Mouse (Mus musculus) midbrain, embryonic 10.5 days (tissue): ENCODE measurements around the gene Irgm1. TPM values are rescaled to one million over a fixed set of nuclear protein-coding genes. Genes with fewer than 3 reads are reported as not detected.
"Not testable (repeated sequence)": the region's sequence is repeated elsewhere in the genome, so short reads cannot be mapped to it uniquely, and the experiment has no call there.

ENCODE experiments used
- DNase-seq: peaks from one replicate; pipeline ENCODE4 v3.0.0-alpha.2; 2017; ENCODE audit warnings: low spot score
- H3K27ac ChIP-seq: fragments of 300-500 bp; sonication (generic); replicated peaks from 2 replicates; pipeline ENCODE4 v1.5.1; 2016; ENCODE audit warnings: mild to moderate bottlenecking
- H3K27me3 ChIP-seq: fragments of 300-500 bp; sonication (generic); 2 replicates; pipeline ENCODE4 v1.6.1; 2016; ENCODE audit warnings: low read depth, mild to moderate bottlenecking; ENCODE audit not compliant: poor library complexity, severe bottlenecking
- H3K36me3 ChIP-seq: fragments of 300-500 bp; sonication (generic); 2 replicates; pipeline ENCODE4 v1.6.1; 2016; ENCODE audit warnings: mild to moderate bottlenecking, moderate library complexity
- H3K4me1 ChIP-seq: fragments of 300-500 bp; sonication (generic); 2 replicates; pipeline ENCODE4 v1.6.1; 2016
- H3K4me3 ChIP-seq: fragments of 300-500 bp; sonication (generic); 2 replicates; pipeline ENCODE4 v1.5.1; 2016; ENCODE audit warnings: mild to moderate bottlenecking, moderate library complexity
- H3K9me3 ChIP-seq: fragments of 300-500 bp; sonication (generic); replicated peaks from 2 replicates; pipeline ENCODE4 v1.6.1; 2016; ENCODE audit warnings: mild to moderate bottlenecking
- WGBS: fragments of 180-500 bp; shearing (Covaris S2); methylation state at CpG from one replicate; pipeline ENCODE4 v1.1.7; 2016; 5-methylcytosine and 5-hydroxymethylcytosine counted together
- polyA plus RNA-seq: library from polyadenylated mRNA; unstranded; fragments of >200 nt; fragmentation: Nextera tagmentation; extraction: Ambion mirVana; gene quantifications from 2 replicates; pipeline ENCODE4 v1.2.1, GENCODE M21; 2016

Gene Irgm1
- polyA plus RNA-seq, 1 experiment from 2014 or later, result 1.2 TPM

- H3K4me1 ChIP-seq, result peaks cover 23% of the 10 kb centered on the region
- H3K4me3 ChIP-seq, result peak overlapping the region; percentile 53
- no peak overlapping the region for H3K27ac ChIP-seq
- peak; percentile 73 for DNase-seq
- H3K27me3 ChIP-seq, result peaks cover 28% of the 10 kb centered on the region
- under 1% methylated on average over 15 of the region's 15 CpGs for WGBS
- no peaks in the 10 kb centered on the region for H3K36me3 ChIP-seq
- peaks cover 5% of the 10 kb centered on the region; the same call in 1 of the 2 replicates for H3K9me3 ChIP-seq
Observed at GRCm38 (mm10) chr11:48823536-48823972, 47.9 kb downstream of the Irgm1 start.

GRCm38 (mm10) chr11:48822768-48823512, 48.5 kb downstream of the Irgm1 start:
- Histone ChIP-seq H3K36me3 (no peaks in the 10 kb centered on the region), H3K4me3 (peak overlapping the region; percentile 53), H3K27ac (no peak overlapping the region), H3K9me3 (peaks cover 4% of the 10 kb centered on the region; the same call in 1 of the 2 replicates), H3K4me1 (peaks cover 23% of the 10 kb centered on the region), H3K27me3 (peaks cover 24% of the 10 kb centered on the region)
- WGBS, result 35% methylated on average over 14 of the region's 14 CpGs
- no peak for DNase-seq

GRCm38 (mm10) chr11:48821299-48821698, 50.2 kb downstream of the Irgm1 start:
- WGBS, result 88% methylated on average over 14 of the region's 14 CpGs
- H3K27ac ChIP-seq, DNase-seq, H3K9me3 ChIP-seq, H3K4me3 ChIP-seq, H3K36me3 ChIP-seq: not testable (repeated sequence)
- peaks cover 20% of the 10 kb centered on the region for H3K4me1 ChIP-seq
- peaks cover 17% of the 10 kb centered on the region for H3K27me3 ChIP-seq

GRCm38 (mm10) chr11:48820308-48820674, 51.2 kb downstream of the Irgm1 start:
- peaks cover 6% of the 10 kb centered on the region for H3K36me3 ChIP-seq
- H3K4me1 ChIP-seq, result peaks cover 30% of the 10 kb centered on the region
- H3K27ac ChIP-seq, result no peak overlapping the region
- no peak overlapping the region for H3K4me3 ChIP-seq
- H3K9me3 ChIP-seq, result no peaks in the 10 kb centered on the region
- H3K27me3 ChIP-seq, result peaks cover 17% of the 10 kb centered on the region
- no peak for DNase-seq

GRCm38 (mm10) chr11:48819614-48820307, 51.7 kb downstream of the Irgm1 start:
- Histone ChIP-seq H3K4me1 (peaks cover 36% of the 10 kb centered on the region), H3K9me3 (no peaks in the 10 kb centered on the region), H3K4me3 (no peak overlapping the region), H3K27ac (no peak overlapping the region), H3K27me3 (peaks cover 12% of the 10 kb centered on the region), H3K36me3 (peaks cover 9% of the 10 kb centered on the region)
- WGBS, result 80% methylated on average over 7 of the region's 7 CpGs
- DNase-seq, result no peak

- DNase-seq, result peak; percentile 81
- peak overlapping the region; percentile 93 for H3K4me3 ChIP-seq
- 2% methylated on average over 16 of the region's 16 CpGs for WGBS
Observed at GRCm38 (mm10) chr11:48818346-48818745, 53.1 kb downstream of the Irgm1 start.

GRCm38 (mm10) chr11:48817794-48818193, 53.7 kb downstream of the Irgm1 start:
- 8% methylated on average over 9 of the region's 9 CpGs for WGBS

More at GRCm38 (mm10) chr11:48818346-48818745, 53.1 kb downstream of the Irgm1 start:
- Histone ChIP-seq H3K27ac (no peak overlapping the region), H3K4me1 (peaks cover 26% of the 10 kb centered on the region), H3K27me3 (no peaks in the 10 kb centered on the region), H3K36me3 (peaks cover 21% of the 10 kb centered on the region), H3K9me3 (no peaks in the 10 kb centered on the region)

GRCm38 (mm10) chr11:48816800-48817665, 54.5 kb downstream of the Irgm1 start, which contains the start of gene Trim41:
Trim41 (minus strand) TSS chr11:48817353.
- Histone ChIP-seq H3K4me1 (peaks cover 18% of the 10 kb centered on the region), H3K27ac (peak within 1 kb of the TSS; percentile 97), H3K36me3 (peaks cover 34% of the 10 kb centered on the region), H3K9me3 (no peaks in the 10 kb centered on the region), H3K4me3 (peak within 1 kb of the TSS; percentile 93), H3K27me3 (no peaks in the 10 kb centered on the region)
- WGBS, result under 1% methylated on average over 77 of the region's 77 CpGs
- peak; percentile 99 for DNase-seq

More at GRCm38 (mm10) chr11:48817794-48818193, 53.7 kb downstream of the Irgm1 start:
- H3K27ac ChIP-seq, result peak overlapping the region; percentile 97
- H3K9me3 ChIP-seq, result no peaks in the 10 kb centered on the region
- H3K27me3 ChIP-seq, result no peaks in the 10 kb centered on the region
- peak overlapping the region; percentile 93 for H3K4me3 ChIP-seq
- H3K36me3 ChIP-seq, result peaks cover 26% of the 10 kb centered on the region
- DNase-seq, result no peak
- peaks cover 20% of the 10 kb centered on the region for H3K4me1 ChIP-seq

GRCm38 (mm10) chr11:48816281-48816781, 55.2 kb downstream of the Irgm1 start:
- peak; percentile 76 for DNase-seq
- WGBS, result 5% methylated on average over 23 of the region's 23 CpGs
- Histone ChIP-seq H3K4me3 (peak overlapping the region; percentile 93), H3K36me3 (peaks cover 41% of the 10 kb centered on the region), H3K4me1 (peaks cover 18% of the 10 kb centered on the region), H3K27ac (peak overlapping the region; percentile 97), H3K9me3 (no peaks in the 10 kb centered on the region), H3K27me3 (no peaks in the 10 kb centered on the region)

GRCm38 (mm10) chr11:48815851-48816250, 55.6 kb downstream of the Irgm1 start:
- H3K27ac ChIP-seq, result peak overlapping the region; percentile 97
- peaks cover 18% of the 10 kb centered on the region for H3K4me1 ChIP-seq
- 79% methylated on average over 16 of the region's 16 CpGs for WGBS

GRCm38 (mm10) chr11:48813782-48814181, 57.7 kb downstream of the Irgm1 start:
- DNase-seq, result no peak
- no peaks in the 10 kb centered on the region for H3K27me3 ChIP-seq
- H3K9me3 ChIP-seq, result no peaks in the 10 kb centered on the region
- H3K27ac ChIP-seq, result no peak overlapping the region
- H3K36me3 ChIP-seq, result peaks cover 66% of the 10 kb centered on the region
- H3K4me3 ChIP-seq, result no peak overlapping the region
- peaks cover 18% of the 10 kb centered on the region for H3K4me1 ChIP-seq

More at GRCm38 (mm10) chr11:48815851-48816250, 55.6 kb downstream of the Irgm1 start:
- H3K9me3 ChIP-seq, result no peaks in the 10 kb centered on the region
- no peak for DNase-seq
- H3K4me3 ChIP-seq, result peak overlapping the region; percentile 93
- H3K36me3 ChIP-seq, result peaks cover 46% of the 10 kb centered on the region
- no peaks in the 10 kb centered on the region for H3K27me3 ChIP-seq
